In the genomic region with DNA sequence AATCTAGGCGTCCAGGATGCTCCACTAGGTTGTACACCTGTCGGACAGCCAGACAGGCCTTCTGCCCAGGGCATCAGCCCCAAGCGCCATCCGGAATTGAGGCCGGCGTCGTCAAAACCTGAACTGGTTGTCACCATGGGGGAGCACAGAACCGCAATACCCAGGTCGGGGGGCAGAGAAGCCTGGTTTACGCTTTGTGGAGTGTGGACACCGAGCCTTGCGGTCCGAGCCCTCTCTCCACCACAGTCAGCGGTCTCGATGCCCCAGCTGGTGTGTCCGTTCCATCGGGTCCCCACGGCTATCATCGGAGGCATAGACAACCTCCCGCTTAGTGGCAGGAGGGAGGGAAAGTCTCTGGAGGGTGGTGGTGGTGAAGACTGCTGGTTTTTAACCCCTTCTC, we compare ENCODE assay signal across 8 mouse cellular contexts. TPM values are rescaled to one million over a fixed set of nuclear protein-coding genes. Genes with fewer than 3 reads are reported as not detected.
DNase-seq lines count a peak whose midpoint lies in the region; ATAC-seq lines count a peak whose summit lies in the region.

No protein-coding gene starts in this region.

- H3K9ac ChIP-seq in lung, embryonic 15.5 days: no peak overlapping the region
- H3K9ac ChIP-seq in forebrain, embryonic 16.5 days (replicated peaks; ENCODE audit: low read depth, low read length): peak overlapping the region; percentile 0; the same call in 1 of the 2 replicates
- no peak overlapping the region for H3K9ac ChIP-seq in liver, embryonic 13.5 days

- WGBS in lung, embryonic 15.5 days: 4% methylated on average over 20 of the region's 20 CpGs
- WGBS in forebrain, embryonic 16.5 days: 5% methylated on average over 20 of the region's 20 CpGs
- under 1% methylated on average over 20 of the region's 20 CpGs for WGBS in liver, embryonic 13.5 days (ENCODE audit: insufficient replicate concordance)

- peaks cover 26% of the 10 kb centered on the region for H3K4me1 ChIP-seq in lung, embryonic 15.5 days
- H3K4me1 ChIP-seq in forebrain, embryonic 16.5 days (replicated peaks; ENCODE audit: control insufficient read depth, insufficient read depth, low read length): peaks cover 29% of the 10 kb centered on the region
- H3K4me1 ChIP-seq in liver, embryonic 13.5 days (replicated peaks): peaks cover 17% of the 10 kb centered on the region

- H3K27ac ChIP-seq in lung, embryonic 15.5 days: no peak overlapping the region
- no peak overlapping the region for H3K27ac ChIP-seq in forebrain, embryonic 16.5 days (ENCODE audit: low read length)
- no peak overlapping the region for H3K27ac ChIP-seq in liver, embryonic 13.5 days

- no peak for ATAC-seq in lung, embryonic 15.5 days (ENCODE audit: borderline replicate concordance, extremely low read depth, low FRiP score, low TSS enrichment)
- ATAC-seq in forebrain, embryonic 16.5 days: no peak
- ATAC-seq in liver, embryonic 13.5 days (ENCODE audit: low read depth): no peak
- no peak for ATAC-seq in CD4-positive, CD25-positive, alpha-beta regulatory T cell, adult 4 months

- no peak for DNase-seq in lung, postnatal 10 days
- DNase-seq in liver, embryonic 13.5 days: no peak
- peak; percentile 26 for DNase-seq in retina, postnatal 1 day
- DNase-seq in cerebellum, postnatal 25 days: no peak
- DNase-seq in left cerebral cortex, adult 18-20 months (ENCODE audit: low spot score in 2 of 2): no peak

- H3K9me3 ChIP-seq in lung, embryonic 15.5 days: no peaks in the 10 kb centered on the region
- H3K9me3 ChIP-seq in forebrain, embryonic 16.5 days (ENCODE audit: control insufficient read depth, low read length): no peaks in the 10 kb centered on the region
- H3K9me3 ChIP-seq in liver, embryonic 13.5 days (replicated peaks): no peaks in the 10 kb centered on the region

- 0 out of 2 replicates have a peak overlapping the region, but pooled peaks have one; percentile 7 for H3K4me3 ChIP-seq in lung, embryonic 15.5 days
- peak overlapping the region; percentile 21 for H3K4me3 ChIP-seq in forebrain, embryonic 16.5 days (replicated peaks; ENCODE audit: low read length)
- H3K4me3 ChIP-seq in liver, embryonic 13.5 days (replicated peaks): no peak overlapping the region

- H3K4me2 ChIP-seq in lung, embryonic 15.5 days: peak overlapping the region; percentile 18
- H3K4me2 ChIP-seq in forebrain, embryonic 16.5 days (ENCODE audit: low read length): peak overlapping the region; percentile 34
- peak overlapping the region; percentile 25 for H3K4me2 ChIP-seq in liver, embryonic 13.5 days

- peaks cover 83% of the 10 kb centered on the region for H3K27me3 ChIP-seq in lung, embryonic 15.5 days
- no peaks in the 10 kb centered on the region for H3K27me3 ChIP-seq in forebrain, embryonic 16.5 days (replicated peaks; ENCODE audit: control insufficient read depth, insufficient read depth, low read length)
- peaks cover 90% of the 10 kb centered on the region for H3K27me3 ChIP-seq in liver, embryonic 13.5 days

- H3K36me3 ChIP-seq in lung, embryonic 15.5 days: no peaks in the 10 kb centered on the region
- no peaks in the 10 kb centered on the region for H3K36me3 ChIP-seq in forebrain, embryonic 16.5 days (ENCODE audit: control insufficient read depth, insufficient read depth)
- no peaks in the 10 kb centered on the region for H3K36me3 ChIP-seq in liver, embryonic 13.5 days

RNA-seq across cellular contexts. Expression of gene Nanos2, which starts 24.4 kb away (rescaled TPM):
- not detected in 2 replicates for polyA plus RNA-seq in lung, embryonic 15.5 days (2015; fragmentation: Nextera tagmentation; extraction: Ambion mirVana)
- 0.46 and 0.91 TPM in 2 replicates for polyA plus RNA-seq in forebrain, embryonic 16.5 days (2015; fragmentation: Nextera tagmentation; extraction: Ambion mirVana)
- not detected in 2 replicates for polyA plus RNA-seq in liver, embryonic 13.5 days (2015; fragmentation: Nextera tagmentation; extraction: Ambion mirVana)
- total RNA-seq in left cerebral cortex, adult 18-20 months (2021): under 1 TPM; 0.40 to 0.49 TPM
- polyA plus RNA-seq in CD4-positive, CD25-positive, alpha-beta regulatory T cell, adult 4 months (2017; shearing (Covaris generic)): not detected

RNA-seq across cellular contexts. Expression of gene Mypop, which starts 28.2 kb away (rescaled TPM):
- 3.0 and 3.6 TPM in 2 replicates for polyA plus RNA-seq in lung, embryonic 15.5 days (2015; fragmentation: Nextera tagmentation; extraction: Ambion mirVana)
- 3.1 and 3.6 TPM in 2 replicates for polyA plus RNA-seq in forebrain, embryonic 16.5 days (2015; fragmentation: Nextera tagmentation; extraction: Ambion mirVana)
- polyA plus RNA-seq in liver, embryonic 13.5 days (2015; fragmentation: Nextera tagmentation; extraction: Ambion mirVana): 0.37 and 0.82 TPM in 2 replicates
- total RNA-seq in left cerebral cortex, adult 18-20 months (2021): 10 to 100 TPM; 53.8 to 59.5 TPM
- polyA plus RNA-seq in CD4-positive, CD25-positive, alpha-beta regulatory T cell, adult 4 months (2017; shearing (Covaris generic)): 1 to 10 TPM; 1.7 to 3.0 TPM

RNA-seq across cellular contexts. Expression of gene Nova2, which starts 37.1 kb away (rescaled TPM):
- polyA plus RNA-seq in lung, embryonic 15.5 days (2015; fragmentation: Nextera tagmentation; extraction: Ambion mirVana): 0.77 and 1.2 TPM in 2 replicates
- 15.8 and 17.3 TPM in 2 replicates for polyA plus RNA-seq in forebrain, embryonic 16.5 days (2015; fragmentation: Nextera tagmentation; extraction: Ambion mirVana)
- 0.08 TPM in 2 replicates for polyA plus RNA-seq in liver, embryonic 13.5 days (2015; fragmentation: Nextera tagmentation; extraction: Ambion mirVana)
- total RNA-seq in left cerebral cortex, adult 18-20 months (2021): 10 to 100 TPM; 69.9 to 70.1 TPM
- not detected for polyA plus RNA-seq in CD4-positive, CD25-positive, alpha-beta regulatory T cell, adult 4 months (2017; shearing (Covaris generic))

RNA-seq across cellular contexts. Expression of gene Irf2bp1, which starts 41.0 kb away (rescaled TPM):
- 23.5 and 25.2 TPM in 2 replicates for polyA plus RNA-seq in lung, embryonic 15.5 days (2015; fragmentation: Nextera tagmentation; extraction: Ambion mirVana)
- 28.0 and 30.4 TPM in 2 replicates for polyA plus RNA-seq in forebrain, embryonic 16.5 days (2015; fragmentation: Nextera tagmentation; extraction: Ambion mirVana)
- polyA plus RNA-seq in liver, embryonic 13.5 days (2015; fragmentation: Nextera tagmentation; extraction: Ambion mirVana): 9.2 and 9.3 TPM in 2 replicates
- total RNA-seq in left cerebral cortex, adult 18-20 months (2021): 10 to 100 TPM; 55.7 to 57.8 TPM
- 1 to 10 TPM; 2.0 to 2.4 TPM for polyA plus RNA-seq in CD4-positive, CD25-positive, alpha-beta regulatory T cell, adult 4 months (2017; shearing (Covaris generic))

RNA-seq across cellular contexts. Expression of gene Ccdc61, which starts 52.6 kb away (rescaled TPM):
- polyA plus RNA-seq in lung, embryonic 15.5 days (2015; fragmentation: Nextera tagmentation; extraction: Ambion mirVana): 32.1 and 34.4 TPM in 2 replicates
- polyA plus RNA-seq in forebrain, embryonic 16.5 days (2015; fragmentation: Nextera tagmentation; extraction: Ambion mirVana): 23.9 and 24.0 TPM in 2 replicates
- polyA plus RNA-seq in liver, embryonic 13.5 days (2015; fragmentation: Nextera tagmentation; extraction: Ambion mirVana): 10.7 and 12.3 TPM in 2 replicates
- 10 to 100 TPM; 10.5 to 12.6 TPM for total RNA-seq in left cerebral cortex, adult 18-20 months (2021)
- polyA plus RNA-seq in CD4-positive, CD25-positive, alpha-beta regulatory T cell, adult 4 months (2017; shearing (Covaris generic)): 1 to 10 TPM; 7.6 to 8.9 TPM
